Mouse (Mus musculus) fat pad, adult 2 months (tissue): ENCODE data around the gene Ppp1r14b.
"Not testable (repeated sequence)": the region's sequence is repeated elsewhere in the genome, so short reads cannot be mapped to it uniquely, and the experiment has no call there.

ENCODE experiments used
- DNase-seq: peaks from one replicate; pipeline ENCODE4 v3.0.0-alpha.2; 2011; ENCODE audit warnings: low read depth, low spot score; ENCODE audit errors: extremely low read depth

The Ppp1r14b gene

GRCm38 (mm10) chr19:6975537-6976521 lies 1.1 kb downstream of the Ppp1r14b start, which contains the start of gene Plcb3:
Gene Plcb3, minus strand, starts transcription at chr19:6976470.
- no peak for DNase-seq

- no peak for DNase-seq
Measured at GRCm38 (mm10) chr19:6977759-6978638, 3.2 kb downstream of the Ppp1r14b start.

GRCm38 (mm10) chr19:6978639-6978974 lies 3.8 kb downstream of the Ppp1r14b start:
- DNase-seq, result no peak

DNA sequence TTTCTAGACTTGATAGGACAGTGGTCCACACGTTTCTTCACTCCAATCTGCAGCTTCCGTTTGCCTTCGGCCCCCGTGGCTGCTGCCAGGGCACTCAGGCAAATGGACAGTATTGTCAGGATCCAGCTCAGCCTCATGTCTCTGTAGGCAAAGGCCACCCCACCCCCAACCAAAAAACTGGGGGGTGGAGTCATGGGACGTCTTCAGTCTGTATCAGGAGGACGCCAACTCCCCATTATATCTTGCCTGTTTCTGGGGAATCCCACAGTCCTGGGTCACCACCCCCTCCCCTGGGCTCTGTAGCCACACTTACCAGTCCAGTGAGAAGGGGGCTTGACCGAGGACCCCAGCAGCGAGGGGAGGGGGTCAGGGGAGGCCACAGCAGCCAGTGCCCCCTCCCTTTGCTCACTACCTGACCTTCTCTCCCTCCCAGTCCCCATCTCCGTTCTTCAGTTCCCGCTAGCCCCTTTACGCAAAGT lies 4.3 kb downstream of the Ppp1r14b start:
- no peak for DNase-seq

DNA sequence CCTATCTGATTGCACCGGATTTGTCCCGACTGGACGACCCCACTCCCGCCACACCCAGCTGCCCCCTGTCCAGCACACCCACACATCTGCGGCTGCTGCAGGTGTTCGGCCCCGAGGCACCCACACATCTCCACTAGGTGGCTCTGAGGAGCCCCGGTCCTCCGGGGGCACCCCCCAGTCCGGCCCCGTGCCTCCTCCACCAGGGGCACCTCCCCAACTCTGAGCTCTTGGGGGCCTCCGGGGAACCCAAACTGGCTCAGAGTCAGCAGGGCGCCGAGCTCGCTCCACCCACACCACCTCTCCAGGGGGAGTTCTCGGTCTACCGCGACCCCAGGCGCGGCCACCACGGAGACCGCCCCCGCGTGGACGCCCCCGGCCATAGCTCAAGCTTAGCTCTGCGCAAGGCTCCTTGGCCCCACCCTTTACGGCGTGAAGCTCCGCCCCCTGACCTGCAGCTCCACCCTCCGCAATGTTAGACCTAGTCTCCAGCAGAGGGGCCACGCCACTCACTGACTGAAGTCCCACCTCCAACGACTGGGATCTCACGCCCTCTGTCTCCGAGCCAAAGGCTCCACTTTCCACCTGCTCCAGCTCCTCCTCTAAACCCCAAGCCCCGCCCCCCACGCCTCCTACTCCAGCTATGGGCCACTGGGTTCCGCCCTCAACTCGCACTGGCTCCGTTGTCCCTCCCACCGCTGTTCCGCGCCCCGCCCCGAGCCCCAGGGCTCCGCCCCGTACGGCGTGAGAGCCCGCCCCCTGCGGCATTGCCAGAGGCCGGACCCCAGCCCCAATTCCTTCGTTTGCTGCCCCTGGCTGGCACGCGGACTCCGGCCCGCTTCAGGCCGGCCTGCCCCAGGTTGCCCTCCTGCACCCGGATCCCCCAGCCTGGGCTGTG lies 5.0 kb downstream of the Ppp1r14b start:
- DNase-seq, result peak; percentile 96

GRCm38 (mm10) chr19:6980381-6981093 lies 5.8 kb downstream of the Ppp1r14b start, which contains the start of gene Fkbp2:
Gene Fkbp2, minus strand, starts transcription at chr19:6980501.
- peak; percentile 73 for DNase-seq

- no peak for DNase-seq
Measured at GRCm38 (mm10) chr19:6981465-6981864, 6.7 kb downstream of the Ppp1r14b start.

DNA sequence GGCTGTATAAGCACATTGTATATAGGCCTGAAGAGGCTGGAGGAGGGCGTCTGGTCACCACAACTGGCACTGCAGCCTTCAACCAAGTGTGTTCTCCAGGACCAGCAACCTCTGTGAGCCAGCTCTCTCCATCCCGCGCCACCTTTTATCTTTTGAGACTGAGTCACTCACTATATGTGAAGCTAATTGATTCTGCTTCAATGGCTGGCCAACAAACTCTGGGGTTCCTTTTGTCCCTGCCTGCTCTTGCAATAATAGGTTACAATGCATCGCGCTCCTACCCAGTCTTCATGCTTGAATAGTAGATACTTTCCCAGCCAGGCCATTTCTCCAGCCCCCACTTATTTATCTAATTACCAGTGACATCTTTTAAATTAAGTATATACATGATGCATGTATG lies 8.9 kb downstream of the Ppp1r14b start:
- no peak for DNase-seq

- no peak for DNase-seq
Measured at GRCm38 (mm10) chr19:6985300-6985699, 10.5 kb downstream of the Ppp1r14b start.

DNA sequence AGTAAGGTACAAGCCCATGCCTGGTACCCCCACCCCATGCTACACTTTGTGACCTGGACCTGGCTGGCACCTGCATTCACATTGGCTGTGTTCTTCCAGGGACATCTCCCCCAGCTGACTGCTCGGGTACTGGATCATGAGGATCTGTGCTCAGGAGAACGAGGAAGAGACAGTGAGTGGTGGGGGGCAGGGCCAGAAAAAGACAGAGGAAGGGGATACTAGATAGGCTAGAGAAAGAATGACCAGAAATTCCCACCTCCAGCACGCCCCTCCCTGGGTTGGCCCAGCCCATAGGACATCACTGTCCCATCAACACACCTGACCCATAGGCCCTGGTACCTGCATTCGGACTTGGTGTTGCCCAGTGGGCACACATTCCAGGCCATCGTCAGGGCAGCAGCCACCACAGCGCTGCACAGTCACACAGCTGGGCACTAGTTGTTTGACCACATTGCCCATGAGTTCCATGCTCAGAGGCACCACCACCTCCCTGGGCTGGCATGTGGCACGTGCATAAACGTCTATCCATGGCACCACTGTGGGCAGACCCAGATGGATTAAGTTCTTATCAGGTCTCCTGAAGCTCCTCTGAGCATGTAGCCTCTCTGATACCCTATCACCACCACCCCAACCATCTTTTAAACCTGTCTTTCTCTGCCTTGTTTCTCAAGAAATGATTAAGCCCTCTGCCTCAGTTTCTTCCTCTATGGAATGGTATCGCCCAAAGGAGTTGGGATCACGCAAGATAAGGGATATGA lies 11.4 kb downstream of the Ppp1r14b start:
- no peak for DNase-seq

- DNase-seq, result no peak
Measured at GRCm38 (mm10) chr19:6987061-6987903, 12.5 kb downstream of the Ppp1r14b start, which contains the start of gene Vegfb. Gene Vegfb, minus strand, starts transcription at chr19:6987651.

GRCm38 (mm10) chr19:6987904-6988285 lies 13.1 kb downstream of the Ppp1r14b start:
- DNase-seq, result no peak

DNA sequence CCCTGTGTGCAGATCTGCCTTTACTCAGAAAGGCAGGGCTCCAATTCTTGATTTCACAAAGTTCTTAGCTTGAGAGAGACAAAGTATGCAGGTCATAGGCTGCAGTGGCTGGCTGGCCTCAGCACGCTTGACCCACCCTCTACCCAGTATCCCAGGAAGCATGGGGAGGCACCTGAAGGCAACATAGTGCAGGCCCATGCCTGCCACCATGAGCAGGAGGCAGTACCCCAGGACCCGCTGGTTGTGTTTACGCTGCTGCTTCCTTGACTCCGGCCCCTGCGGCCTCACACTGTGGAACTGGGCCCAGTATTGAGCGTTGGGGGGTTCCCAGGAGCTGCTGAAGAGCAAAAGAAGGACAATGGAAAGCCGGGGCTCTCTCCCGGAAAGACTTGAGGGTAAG lies 14.5 kb downstream of the Ppp1r14b start:
- DNase-seq, result no peak

- DNase-seq, result no peak
Measured at GRCm38 (mm10) chr19:6990712-6991111, 15.9 kb downstream of the Ppp1r14b start.

DNA sequence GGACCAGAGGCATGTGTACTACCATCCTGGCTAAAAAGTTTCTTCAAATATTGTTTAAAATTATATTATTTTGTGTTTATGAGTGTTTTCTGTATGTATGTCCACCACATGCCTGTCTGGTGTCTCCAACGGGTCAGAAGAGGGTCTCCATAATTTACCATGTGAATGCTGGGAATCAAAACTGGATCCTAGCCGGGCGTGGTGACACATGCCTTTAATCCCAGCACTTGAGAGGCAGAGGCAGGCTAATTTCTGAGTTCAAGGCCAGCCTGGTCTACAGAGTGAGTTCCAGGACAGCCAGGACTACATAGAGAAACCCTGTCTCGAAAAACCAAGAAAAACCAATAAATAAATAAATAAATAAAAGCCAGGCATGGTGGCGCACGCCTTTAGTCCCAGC lies 16.4 kb downstream of the Ppp1r14b start:
- not testable (repeated sequence) for DNase-seq

DNA sequence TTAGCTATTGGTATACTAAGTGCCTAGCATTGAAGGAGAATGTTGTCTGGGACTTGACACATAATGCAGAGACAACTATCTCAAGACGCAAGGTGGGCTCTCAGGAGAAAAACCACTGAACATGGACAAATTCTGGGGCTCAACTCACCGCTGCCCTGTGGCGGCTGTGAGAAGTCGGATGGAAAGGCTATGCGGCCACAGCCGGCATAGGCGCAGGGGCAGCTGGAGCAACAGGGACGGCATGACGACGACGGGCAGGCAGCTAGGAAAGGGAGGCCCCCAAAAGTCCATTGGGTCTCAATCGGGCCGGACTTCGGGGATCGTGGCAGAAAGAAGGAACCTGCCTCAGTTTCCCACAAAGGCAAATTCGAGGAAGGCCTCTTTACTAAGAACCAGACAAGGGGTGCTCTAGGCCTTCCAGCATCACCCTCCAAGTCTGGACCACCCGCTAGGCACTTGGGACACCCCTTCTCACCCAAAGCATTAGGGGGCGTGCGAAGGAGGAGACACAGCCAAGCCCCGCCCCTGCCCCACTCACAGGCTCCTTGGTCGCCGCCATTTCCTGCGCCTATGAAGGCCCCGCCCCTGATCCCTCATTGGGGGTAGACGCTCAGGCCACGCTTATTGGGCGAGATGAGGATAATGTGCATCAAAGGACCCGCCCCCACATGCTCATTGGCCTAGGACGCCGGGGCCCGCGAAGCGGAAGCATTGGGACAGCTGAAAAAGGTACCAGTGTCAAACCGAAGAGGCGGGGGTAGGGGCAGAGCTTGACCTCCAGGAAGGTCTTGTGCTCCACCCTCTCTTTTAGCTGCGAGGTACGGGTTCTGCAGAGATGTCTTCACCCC lies 17.5 kb downstream of the Ppp1r14b start, which contains the start of gene Dnajc4:
Dnajc4 (minus strand) TSS at position 562 of the 848 bp plus-strand sequence.
- peak; percentile 81 for DNase-seq
